Mouse (Mus musculus): Measurements from ENCODE around the gene Tgfbi. TPM values are rescaled to one million over a fixed set of nuclear protein-coding genes. Genes with fewer than 3 reads are reported as not detected.

Tgfbi gene
- 100 to 1,000 TPM in 2 of 4 experiments, 10 to 100 TPM in 2; 35.2 to 174 (median 104) TPM for total RNA-seq (2022)

- no peak for DNase-seq
These were observed at the start of gene Tgfbi for GRCm38 (mm10) chr13:56609103-56609856. Tgfbi (plus strand) TSS chr13:56609523.

DNA sequence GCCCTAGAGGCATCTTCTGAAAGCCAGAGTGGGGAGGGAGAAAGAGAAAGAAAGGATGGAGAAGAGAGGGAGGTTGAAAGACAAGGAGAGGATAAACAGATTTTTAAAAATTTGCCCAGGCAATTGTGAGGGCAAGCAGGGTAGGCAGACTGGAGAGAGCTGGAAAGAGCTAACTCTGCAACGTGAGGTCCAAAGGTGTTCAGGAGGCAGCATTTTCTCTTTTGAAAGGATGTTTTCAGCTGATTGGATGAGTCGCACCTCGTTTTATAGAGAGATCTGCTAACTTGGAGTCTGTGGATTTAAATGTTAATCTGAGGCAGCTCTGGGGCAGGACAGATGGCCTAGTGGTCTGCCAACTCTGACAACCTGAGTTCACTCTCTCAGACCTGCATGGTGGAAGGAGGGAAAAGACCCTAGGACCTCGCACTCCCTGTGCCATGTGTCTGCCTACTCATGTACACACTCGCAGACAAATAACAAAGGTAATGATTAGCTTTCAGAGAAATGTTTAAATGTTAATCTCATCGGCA lies 49.4 kb upstream of the Tgfbi start:
- DNase-seq = no peak

DNA sequence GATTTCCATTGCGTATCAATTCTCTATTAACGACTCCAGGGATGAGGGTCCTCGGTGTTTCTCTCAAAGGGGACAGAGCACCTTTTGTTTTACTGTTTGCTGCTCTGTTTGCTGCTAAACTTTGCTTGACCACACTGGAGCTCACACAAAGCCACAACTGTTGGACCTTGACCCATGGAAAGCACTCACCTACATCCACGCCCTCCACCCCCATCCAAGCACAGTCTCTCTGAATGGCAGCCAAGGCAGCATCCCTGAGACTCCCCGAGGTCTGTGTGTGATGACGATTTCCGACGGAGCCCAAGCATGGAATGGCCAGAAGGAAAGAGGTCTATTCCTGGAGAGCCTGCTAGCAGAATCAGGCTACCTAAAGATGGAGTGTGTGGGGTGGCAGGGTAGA lies 48.2 kb upstream of the Tgfbi start:
- no peak for DNase-seq

- no peak for DNase-seq
These were observed 46.2 kb upstream of the Tgfbi start for GRCm38 (mm10) chr13:56563075-56563474.

DNA sequence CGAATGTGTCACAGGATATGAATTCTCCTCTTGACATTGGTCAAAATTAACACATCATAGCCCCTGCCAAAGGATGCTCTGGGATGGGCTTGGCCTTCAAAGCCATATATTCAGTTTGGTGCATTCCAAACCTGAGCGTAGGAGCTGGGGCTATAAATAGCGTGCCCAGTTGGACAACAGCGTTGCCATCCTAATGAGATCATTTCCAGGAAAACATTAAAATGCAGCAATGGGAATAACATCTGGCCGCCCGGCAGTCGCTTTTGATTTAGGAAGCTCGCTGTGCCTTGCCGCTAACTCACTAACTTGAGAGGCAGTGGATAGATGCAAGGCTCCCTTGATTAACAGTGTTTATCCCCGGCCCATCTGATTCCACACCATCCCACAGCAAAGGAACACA lies 43.0 kb upstream of the Tgfbi start:
- DNase-seq = no peak

DNA sequence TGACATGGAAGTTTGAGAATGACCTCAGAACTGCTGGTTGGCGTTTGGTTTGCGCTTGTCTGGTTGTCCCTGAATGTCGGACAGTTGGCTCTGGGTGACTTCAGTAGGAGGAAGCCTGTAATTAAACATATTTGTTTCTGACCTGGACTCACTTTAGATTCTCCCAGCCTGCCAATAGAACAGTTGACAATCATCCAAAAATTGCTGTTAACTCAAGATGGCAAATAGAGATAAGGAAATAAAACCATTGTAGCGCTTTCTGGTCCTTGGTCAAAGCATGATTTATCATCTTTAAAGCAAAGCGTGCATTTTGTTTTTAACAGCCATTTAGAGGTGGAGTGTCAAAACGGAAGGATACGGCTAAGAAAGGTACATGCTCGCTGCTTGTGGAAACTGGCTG lies 37.7 kb upstream of the Tgfbi start:
- no peak for DNase-seq

GRCm38 (mm10) chr13:56575074-56575473 lies 34.2 kb upstream of the Tgfbi start:
- no peak for DNase-seq

DNA sequence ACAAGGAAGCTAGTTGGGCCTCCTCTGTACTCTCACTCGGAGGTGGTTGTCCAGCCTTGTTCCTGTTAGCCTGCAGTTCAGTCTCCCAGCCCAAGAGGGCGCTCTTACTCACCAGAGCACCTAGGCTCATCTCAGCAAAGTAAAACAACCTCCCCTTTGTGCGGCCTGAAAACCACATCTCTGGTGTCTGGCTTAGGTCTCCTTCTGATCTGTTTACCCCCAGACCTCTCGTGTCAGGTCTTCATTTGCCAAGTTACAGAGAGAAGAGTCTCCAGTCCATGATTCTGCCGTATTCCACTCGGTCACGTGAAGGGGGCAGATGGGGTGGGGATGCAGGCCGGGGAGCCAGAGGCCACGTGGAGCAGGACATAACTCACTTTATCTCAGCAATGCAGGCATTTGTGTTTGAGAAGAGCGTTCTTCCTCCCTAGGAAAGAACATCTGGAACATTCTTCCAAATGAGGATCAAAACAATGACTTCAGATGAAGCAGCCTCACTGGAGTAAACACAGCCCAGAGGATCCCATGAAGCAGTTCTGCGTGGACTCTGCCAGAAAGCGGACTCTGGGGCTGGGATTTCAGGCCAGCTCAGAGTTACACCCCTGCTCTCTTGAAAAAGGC lies 33.5 kb upstream of the Tgfbi start:
- no peak for DNase-seq

DNA sequence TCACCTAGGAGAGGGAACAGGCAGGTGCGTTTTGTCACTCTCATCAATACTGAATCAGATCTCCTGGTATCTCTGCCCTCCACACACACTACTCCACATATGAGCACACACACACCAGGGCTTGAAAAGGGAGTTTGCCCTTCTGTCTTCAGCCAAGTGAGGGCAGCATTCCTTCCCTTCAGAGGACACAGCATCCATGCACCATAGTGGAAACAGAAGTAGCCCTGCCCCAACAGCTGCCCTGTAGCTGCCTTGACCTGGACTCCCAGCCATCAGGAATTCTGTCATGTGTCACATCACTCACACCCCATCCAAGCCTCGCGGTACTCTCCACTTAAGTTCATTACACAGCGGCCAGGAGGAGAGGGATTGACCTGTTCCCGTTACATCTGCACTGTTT lies 31.2 kb upstream of the Tgfbi start:
- no peak for DNase-seq

DNA sequence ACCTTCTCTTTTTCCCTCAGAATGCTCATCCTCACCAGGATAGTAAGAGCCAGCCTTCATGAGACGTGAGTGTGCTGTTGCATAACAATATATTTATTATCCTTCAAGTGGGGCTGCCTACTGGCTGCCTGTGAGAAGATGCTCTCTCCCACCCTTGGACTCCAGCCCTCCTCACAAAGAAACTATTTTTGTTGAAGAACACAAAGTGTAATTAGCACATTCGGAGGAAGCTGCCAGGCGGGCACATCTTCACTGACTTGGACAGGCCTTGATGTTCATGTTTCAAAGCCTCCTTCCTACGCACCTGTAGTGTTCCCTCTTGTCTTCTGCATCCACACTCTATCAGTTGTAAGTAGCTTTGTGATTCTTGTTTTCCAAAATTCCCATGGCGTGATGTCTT lies 28.9 kb upstream of the Tgfbi start:
- DNase-seq = no peak

- DNase-seq = no peak
These were observed 27.8 kb upstream of the Tgfbi start for GRCm38 (mm10) chr13:56581512-56581911.

DNA sequence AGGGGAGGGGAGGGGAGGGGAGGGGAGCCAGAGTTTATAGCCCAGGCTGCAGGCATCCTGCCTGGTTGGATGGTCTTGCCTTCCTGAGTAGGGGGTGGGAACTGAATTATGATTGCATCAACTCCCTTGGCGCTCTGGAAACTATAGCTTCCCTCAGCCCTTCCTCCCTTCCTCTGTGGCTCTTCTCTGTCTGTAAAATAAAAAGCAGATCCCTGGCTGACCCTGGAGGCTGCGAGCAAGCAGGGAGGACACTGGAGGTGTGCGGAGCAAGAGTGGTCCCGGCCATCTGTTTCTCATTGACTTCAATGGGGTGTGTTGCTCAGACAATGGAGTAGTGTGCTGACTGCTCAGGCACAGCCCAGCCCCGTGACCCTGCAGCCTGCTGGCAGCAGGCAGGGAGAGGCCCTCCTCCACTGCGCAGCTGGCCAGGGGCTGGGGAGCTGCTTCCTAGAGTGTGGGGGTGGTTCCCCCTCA lies 27.3 kb upstream of the Tgfbi start:
- DNase-seq = no peak

DNA sequence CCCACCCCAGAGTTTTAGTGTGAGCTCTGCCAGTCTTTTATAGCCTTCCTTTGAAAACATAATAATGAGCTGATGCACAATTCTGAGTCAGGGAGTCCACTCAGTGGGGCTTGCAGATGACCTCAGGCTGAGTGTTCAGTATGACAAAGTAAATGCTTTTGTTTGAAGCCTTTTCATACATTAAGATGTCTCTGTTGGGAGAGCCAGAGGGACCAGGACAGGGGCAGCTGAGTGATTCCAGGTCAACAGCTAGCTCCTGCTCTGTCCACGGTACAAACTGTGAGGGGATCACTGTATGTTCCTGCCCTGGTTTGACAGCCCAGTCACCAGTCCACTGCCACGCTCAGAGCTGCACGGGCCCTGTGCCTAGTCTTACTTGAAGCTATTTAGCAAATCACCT lies 26.6 kb upstream of the Tgfbi start:
- DNase-seq = no peak

- no peak for DNase-seq
These were observed 23.3 kb upstream of the Tgfbi start for GRCm38 (mm10) chr13:56586046-56586445.

- DNase-seq = peak; percentile 88
These were observed 20.7 kb upstream of the Tgfbi start for GRCm38 (mm10) chr13:56588454-56589117.

DNA sequence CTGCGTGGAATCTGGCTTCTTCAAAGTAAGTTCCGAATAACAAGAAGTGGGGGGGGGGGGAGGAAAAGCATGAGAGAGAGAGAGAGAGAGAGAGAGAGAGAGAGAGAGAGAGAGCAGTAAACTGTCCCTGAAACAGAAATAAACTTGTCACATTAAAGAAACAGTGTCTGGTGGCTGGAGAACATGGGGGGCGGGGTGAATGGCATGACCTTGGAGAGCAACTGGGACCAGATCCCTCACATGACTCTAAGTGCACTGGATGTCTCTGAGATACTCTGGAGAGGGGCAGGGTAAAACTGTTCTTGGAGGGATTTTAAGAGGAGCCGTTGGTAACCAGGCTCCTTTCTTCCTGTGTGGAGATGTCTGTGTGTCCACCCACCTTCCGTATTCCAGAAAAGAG lies 19.1 kb upstream of the Tgfbi start:
- DNase-seq = peak; percentile 57

GRCm38 (mm10) chr13:56591191-56591590 lies 18.1 kb upstream of the Tgfbi start:
- peak; percentile 89 for DNase-seq

- DNase-seq = no peak
These were observed 17.4 kb upstream of the Tgfbi start for GRCm38 (mm10) chr13:56591939-56592338.

- DNase-seq = no peak
These were observed 16.1 kb upstream of the Tgfbi start for GRCm38 (mm10) chr13:56593196-56593595.

GRCm38 (mm10) chr13:56593961-56594391 lies 15.3 kb upstream of the Tgfbi start:
- DNase-seq = no peak

DNA sequence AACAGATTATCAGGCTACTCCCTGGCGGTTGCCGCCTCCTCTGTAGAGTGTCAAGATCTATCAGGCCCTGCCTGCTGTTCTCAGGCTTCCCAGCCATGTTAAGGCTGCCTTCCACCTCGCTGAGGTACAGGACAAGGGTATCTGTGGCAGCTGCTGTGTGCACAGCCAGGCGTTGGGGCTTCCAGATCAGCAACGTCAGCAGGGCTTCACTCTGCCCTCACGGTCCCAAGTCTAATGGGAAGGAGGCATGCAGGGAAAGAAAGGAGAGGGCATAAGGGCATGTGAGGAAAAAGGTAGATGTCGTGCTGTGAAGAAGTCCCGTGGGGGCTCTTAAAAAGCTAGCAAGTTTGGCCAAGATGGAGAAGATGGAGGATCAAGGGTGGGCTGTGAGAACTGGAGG lies 14.1 kb upstream of the Tgfbi start:
- DNase-seq = no peak

DNA sequence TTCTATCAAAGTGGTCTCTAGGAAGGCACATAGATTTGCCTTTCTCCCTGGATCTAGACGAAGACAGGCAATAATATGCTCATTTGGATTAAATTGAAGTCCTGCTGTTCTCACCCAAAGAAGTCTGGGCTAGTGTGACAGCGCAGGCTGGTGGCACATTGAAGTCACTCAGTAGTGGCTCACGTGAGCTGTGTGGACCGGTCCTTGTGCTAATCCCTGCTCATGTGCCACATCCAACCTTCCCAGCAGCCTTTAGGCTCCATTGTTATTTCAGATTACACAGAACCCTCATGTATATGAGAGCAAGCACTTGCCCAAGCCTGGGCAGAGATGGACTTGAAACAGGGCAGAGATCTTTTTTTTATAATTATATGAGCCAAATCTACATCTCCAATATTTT lies 12.0 kb upstream of the Tgfbi start:
- DNase-seq = no peak
